Mouse (Mus musculus): Measurements from ENCODE around the gene Gm42417. TPM values are rescaled to one million over a fixed set of nuclear protein-coding genes. Genes with fewer than 3 reads are reported as not detected.

Gene Gm42417
- total RNA-seq, 4 experiments from 2014 or later, result 926 to 1,454 (median 1,403) TPM

DNA sequence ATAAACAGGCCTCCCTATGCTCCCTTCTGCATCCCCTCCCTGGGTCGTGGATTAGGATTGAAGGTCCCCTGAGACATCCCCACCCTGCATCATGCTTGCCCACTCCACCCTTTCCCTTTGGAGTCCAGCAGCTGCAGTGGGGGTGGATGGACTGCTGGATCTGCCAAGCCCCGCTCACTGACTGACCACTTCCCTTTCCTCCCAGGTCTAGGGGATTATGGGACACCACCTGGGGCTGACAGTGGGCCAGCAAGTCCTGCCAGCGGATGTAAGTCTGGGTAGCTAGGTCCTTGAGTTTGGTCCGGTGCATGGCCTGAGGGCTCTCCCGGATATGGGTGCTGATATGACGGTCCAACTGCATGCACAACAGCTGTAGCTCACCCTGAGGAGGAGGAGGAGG lies 24.9 kb upstream of the Gm42417 start:
- peak; percentile 57 to 66 for DNase-seq (ENCODE audit: low spot score in 2 of 2)

DNA sequence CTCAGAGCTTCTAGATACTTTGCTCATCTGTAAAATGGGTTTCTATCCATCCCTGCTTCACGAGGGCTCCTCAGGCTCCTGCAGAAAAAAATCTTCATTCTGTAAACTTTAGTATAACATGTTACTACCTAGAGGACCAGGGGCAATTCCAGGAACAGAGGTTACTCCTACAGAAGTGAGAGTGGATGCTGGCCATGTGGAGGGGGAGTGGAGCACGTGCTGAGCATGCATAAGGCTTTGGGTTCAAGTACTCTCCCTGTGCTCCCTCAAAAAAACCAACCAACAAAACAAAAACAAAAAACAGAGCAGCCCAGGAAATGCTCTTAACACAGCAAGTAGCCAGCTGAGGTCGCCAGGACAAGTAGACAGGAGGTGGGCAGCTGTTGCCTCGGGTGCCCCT lies 24.4 kb upstream of the Gm42417 start:
- no peak for DNase-seq (ENCODE audit: low spot score in 2 of 2)

DNA sequence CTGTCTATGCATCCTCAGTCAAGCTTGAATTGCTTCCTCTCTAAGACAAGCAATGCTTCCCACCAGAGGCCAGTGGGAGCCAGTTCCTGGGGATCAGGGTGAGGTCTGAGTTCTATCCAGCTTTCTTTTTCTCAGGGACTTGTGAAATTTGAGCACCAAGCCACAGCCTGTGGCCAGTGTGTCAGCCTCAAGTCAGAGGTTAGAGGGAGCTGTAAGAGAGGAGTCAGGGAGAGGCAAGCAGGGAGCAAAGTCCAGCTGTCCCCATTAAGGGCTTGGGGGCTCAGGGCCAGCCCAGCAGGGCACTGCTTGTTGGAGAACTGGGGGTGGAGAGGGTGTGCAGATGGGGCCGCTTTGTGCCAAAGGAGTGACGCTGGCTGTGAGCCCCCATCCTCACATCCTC lies 24.0 kb upstream of the Gm42417 start:
- DNase-seq (ENCODE audit: low spot score in 2 of 2), result no peak

DNA sequence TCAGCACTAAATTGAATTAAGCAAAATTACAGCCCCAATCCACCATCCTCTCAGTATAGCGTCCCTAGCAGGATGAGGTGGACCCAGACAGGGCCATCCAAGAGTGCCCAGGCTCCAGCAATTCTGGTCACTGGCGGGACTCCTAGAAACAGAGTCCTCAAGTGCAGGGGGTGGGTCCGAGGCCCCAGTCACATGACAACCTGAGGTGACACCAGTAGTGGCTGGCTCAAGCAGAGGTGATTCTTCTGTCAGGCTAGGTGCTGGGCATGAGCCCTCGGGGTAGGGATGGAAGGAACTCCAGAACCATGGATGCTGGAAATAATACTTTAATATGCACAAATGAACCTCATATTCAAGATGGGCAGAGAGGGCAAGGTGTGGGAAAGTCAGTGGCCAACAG lies 23.2 kb upstream of the Gm42417 start:
- no peak for DNase-seq (ENCODE audit: low spot score in 2 of 2)

DNA sequence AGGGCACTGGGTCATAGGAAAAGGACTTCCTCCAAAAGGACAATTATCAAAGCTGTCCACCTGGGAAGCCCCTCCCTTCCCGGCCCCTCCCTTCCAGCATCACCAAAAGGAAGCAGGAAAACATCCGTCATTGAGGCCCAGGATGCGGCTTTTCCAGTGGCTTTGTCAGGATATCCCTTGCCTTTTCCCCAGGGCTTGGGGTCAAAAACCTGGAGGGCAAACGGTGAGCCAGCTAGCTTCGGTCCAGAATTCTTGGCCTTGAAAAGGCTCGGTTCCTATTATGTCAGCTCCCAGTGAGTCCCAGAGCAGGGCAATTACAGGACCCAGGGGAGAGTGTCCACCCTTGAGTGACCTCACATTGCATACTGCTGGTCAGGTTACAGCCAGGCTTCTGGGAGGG lies 21.7 kb upstream of the Gm42417 start:
- no peak for DNase-seq (ENCODE audit: low spot score in 2 of 2)

DNA sequence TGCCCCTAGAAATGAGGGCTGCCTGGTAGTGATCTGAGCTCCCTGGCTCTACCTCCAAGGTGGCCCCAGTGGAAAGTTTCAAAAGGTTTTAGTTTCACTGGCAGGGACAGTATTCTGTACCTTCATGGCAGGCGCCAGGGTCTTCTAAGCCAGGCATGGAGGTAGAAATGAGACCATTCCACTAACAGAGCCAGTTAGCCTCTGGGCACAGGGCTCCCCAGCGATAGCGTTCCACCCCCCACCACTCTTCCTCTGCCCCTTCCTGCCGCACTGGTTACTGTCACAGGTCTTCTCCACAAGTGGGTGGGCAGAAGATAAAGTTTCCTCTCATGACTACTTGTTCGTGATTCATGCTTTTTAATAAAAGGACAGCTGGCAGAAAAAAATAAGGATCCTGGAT lies 20.7 kb upstream of the Gm42417 start:
- no peak for DNase-seq (ENCODE audit: low spot score in 2 of 2)

DNA sequence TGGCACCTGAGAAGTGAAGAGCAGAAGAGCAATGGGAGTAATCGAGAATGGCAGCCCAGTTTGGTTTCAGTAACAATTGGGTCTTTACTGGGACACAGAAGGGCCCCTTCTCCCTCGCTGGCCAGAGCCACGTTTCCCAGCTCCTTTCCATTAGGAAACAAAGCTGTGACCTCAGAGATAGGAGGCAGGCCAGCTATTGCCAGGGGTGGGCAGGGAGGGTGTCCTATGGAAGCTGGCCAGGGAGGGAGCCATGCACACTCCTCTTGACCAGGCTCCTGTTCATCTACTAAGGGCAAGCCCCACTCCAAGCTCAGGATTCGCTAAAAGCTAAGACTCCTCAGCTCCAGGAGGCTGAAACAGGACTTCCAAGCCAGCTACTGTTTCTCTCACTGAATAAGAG lies 20.0 kb upstream of the Gm42417 start:
- DNase-seq (ENCODE audit: low spot score in 2 of 2), result no peak

DNA sequence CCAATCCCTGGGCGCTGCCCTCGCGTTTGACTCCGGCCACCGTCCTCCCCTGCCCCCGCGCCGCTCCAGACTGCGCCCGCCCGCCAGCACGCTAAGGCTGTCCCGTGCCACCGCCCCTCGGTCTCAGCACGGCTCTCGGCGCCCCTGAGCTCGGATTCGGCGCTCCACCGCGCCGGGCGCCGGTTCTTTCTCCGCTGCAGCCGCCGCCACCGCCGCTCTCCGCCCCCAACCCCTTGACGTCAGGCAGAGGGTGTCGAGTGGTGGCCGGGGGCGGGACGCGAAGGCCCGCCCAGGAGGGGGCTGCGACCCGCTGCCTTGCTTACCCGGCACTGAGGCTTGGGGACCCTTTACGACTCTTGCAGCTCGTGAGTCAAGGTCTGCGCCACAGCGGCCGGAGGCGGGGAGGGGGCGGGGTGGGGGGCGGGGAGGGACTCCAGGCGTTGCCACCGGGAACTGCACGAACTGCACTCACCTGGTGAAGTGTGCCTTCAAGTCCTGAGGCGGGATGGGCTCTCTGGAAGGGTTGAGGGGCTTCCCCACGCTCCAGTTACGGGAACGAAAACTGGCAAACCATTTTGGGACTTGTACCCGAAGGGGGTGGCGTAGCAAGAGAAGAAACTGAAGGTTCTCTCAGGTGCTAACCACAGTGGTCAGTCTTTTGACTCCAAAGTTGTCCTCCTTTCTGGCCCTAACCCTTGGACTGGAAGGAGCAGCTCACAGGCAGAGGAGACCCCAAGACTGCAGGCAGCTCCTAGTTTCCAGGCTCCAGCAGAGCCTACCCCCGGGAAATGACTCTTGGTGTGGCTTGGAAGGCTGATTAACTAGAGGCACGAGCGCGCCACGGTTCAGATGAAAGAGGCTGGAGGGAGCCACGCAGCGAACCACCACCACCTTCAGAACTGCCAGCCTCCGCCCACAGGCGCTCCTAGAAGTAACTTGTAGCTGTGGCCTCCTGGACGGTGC lies 19.1 kb upstream of the Gm42417 start, which contains the start of gene Sema4c:
Gene Sema4c, minus strand, starts transcription at position 319 of the 963 bp plus-strand sequence.
- DNase-seq (ENCODE audit: low spot score in 2 of 2), result no peak

DNA sequence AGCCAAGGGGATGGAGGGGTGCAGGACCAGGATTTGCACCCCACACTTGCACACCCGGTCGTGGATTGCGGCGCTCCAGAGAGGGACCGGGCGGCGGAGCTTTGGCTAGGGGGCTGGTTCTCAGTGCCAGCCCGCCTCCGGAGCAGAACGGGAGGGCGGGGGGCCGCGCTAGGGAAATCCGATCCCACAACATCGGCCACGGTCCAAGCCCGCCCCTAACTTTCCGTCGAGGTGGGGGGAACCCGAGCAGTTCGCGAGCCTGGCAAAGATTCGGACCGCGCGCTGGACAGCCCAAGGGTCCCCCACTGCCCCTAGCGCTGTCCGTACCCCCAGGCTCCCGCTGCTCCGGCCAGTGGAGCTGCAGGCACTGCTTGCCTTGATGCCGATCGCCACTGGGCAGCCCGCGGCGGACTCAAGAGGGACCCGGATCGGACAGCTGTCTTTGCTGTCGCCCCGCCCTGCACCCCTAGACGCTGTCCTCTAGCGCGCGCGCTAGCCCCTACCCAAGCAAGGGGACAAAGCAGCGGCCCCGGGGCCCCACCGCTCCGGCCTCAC lies 18.3 kb upstream of the Gm42417 start:
- DNase-seq (ENCODE audit: low spot score in 2 of 2), result peak; percentile 74 to 83

DNA sequence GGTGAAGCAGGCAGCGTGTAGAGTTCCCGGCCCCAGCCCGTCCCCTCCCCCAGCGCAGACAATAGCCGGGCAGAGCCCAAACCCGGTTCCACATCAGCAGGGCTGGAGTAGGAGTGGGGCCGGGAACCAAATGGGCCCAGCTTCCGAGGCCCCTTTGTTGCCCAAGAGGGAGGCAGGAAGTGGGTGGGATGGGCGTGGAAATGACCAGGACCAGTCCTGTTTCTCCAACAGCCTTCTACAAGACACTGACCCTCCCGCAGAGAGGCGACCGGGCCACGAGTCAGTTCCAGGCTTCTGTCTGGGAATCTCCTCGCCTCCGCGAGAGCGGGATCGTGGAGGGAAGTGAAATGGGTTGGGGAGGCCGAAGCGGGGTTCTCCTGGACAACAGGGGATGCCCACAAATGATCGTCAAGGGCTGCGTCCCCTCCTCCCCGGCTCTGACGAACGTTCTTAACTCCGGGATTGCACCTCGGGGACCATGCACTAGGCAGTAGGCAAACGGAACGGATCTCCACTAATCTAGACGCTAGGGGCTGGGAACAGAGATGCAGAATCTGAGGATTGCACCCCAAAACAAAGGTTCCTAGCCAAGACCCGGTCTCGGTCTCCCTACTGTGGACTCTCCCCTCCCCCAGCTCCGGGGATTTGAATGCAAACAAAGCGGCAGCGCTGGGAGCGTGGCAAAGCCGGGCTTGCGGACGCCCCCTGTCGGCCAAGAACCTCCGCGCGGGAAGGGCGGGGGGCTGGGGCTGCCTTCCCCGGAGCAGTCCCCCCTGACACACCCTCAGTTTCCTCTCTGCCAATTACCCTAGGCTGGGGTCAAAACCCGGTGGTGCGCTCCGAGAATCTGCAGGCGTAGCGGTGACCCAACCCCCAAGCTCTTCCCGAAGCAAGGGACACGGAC lies 17.6 kb upstream of the Gm42417 start:
- peak; percentile 83 to 84 for DNase-seq (ENCODE audit: low spot score in 2 of 2)

DNA sequence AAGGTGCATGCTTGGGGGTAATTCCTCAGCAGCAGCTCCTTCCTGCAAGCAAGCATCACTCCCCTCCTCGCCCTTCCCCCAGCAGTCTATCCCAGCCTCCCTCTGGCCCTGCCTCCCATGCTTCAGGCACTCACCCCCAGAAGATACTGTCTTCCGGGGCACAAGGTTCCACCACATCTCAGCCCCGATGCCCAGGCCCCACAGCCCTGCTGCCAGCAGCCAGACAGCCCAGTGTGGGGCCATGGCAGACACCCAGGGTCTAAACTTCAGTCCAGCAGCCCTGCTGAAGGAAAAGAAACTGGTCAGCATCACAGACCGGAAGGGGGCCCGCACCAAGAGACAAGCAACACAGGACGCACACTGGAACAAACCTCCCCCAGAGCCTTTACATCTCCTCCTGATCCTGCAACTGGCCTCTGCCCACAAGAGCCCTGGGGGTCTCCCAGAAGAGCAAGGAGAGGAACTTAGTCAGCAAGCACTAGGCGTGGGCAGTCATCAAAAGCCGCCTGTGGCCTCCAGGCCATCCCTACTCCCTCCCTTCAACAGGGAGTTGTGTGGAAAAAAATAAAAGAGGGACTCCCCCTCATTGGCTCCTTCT lies 16.7 kb upstream of the Gm42417 start:
- no peak for DNase-seq (ENCODE audit: low spot score in 2 of 2)

DNA sequence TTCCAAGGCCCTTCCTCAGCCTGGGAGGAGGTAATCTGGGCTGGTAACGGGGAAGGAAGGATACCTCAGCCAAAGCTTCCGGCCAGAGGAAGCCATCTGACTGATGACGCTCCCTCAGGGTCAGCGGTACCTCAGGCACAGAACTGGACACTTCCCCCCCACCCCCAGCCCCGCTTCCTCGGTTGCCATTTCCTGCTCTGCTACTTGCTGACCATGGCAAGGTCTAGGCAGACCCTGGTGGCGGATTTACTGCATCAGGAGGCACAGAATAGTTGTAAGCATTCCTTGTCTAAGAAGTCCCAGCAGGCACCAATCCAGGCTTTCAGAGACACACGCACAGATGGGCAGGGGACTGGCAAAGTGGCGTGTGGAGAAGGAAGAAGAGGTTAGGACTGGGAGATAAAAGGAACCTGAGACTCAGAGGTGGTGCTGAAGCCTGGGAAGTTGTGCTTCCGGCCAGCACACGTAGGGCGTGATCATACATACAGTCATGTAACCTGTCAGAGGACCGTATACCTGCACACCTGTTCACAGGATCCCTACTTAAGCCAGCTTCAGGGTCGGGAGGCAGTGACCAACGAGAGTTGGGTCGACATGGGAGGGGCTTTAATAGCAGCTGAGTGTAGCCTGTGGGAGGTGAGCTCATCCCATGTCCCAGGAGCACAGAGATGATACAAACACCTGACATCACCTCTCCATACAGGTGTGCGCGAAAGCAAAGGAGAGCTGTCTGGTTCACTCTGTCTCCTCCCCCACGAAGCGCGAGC lies 15.6 kb upstream of the Gm42417 start:
- no peak for DNase-seq (ENCODE audit: low spot score in 2 of 2)

DNA sequence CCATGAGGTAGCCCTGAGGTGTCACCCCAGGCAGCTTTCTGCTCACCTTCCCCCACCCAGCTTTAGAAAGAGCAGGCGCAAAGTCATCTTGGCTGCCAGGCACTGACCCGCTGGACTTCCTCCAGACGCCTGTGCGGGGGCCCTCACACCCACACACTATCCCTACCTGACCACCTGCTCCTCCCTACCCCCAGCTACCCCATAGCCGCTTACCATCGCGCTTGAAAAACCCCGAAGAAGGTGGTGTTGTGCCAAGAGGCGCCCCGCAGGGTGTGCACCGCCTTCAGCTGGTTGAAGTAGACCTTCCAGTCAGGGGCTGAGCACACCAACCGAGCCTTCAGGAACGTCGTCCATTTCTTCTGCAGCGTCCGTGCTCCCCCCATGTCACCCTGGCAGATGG lies 13.3 kb upstream of the Gm42417 start:
- DNase-seq (ENCODE audit: low spot score in 2 of 2), result no peak

DNA sequence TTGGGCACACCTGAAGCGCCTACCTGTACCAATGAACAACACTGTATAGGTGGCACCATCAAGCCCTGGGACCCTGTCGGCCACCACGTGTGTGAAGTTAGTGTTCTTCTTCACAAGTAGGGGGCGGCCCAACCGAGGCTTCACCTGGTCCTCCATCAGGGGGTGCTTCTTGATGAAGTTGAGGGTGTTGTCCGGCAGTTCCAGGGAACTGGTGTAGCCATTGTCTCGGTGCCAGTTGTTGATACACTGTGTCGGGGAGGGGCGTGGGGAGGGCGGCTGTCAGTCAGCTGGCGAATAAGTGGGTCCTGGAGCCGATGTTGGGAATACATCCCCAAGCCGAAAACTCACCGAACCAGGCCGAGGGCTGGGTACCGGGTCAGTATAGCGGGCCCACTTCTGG lies 12.7 kb upstream of the Gm42417 start:
- no peak for DNase-seq (ENCODE audit: low spot score in 2 of 2)

DNA sequence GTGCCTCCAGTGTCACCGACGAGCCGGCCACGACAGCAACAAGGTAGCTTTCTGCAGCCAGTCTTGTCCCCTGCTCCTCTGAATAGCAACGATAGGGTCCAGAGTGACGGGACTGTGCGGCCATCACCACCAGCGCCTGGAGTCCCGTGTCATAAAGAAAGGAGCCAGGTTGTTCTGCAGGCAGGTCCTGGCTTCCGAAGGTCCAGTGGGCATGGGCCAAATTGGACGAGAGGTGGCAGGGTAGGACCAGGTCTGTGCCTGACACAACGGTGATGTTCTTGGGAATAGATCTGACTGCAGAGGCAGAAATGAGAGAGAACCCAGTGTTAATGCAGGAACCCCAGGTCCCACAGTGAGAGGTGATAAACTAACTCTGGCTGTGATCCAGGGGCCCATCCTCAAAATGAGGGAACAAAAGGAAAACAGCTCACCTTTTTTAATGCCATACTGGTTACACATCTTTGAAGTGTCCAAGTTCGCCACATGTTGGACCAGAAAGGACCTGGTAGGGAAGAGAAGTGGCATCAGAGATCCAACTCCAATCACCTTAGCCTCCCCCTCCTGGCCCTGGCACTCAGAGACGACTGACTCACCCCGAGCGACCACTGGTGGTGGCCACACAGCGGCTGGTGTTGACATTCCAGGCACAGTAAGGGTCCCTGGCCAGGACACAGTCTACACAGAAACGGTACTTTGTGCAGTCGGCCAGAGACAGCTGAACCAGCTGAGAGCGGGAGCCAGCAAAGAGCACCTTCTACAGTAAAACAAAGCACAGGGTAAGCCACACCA lies 11.0 kb upstream of the Gm42417 start:
- no peak for DNase-seq (ENCODE audit: low spot score in 2 of 2)

DNA sequence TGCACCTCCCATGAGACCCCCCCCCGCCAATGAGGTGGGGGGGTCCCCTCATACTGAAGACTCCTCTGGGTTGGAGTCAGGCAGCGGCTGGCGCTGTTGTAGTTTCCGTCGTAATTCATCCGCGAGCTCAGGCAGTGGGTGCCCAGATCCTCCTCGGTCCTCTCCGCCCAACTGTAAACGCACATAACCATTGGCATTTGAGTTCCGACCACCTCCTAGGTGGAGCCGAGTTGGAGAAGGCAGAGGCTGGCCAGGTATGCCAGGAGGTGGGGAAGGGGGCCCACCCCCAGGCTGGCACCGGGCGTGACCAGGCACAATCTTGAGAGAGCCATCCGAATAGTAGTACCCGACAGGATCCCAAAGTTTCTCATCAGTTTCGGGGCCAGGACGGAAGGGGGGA lies 10.3 kb upstream of the Gm42417 start:
- DNase-seq (ENCODE audit: low spot score in 2 of 2), result no peak

DNA sequence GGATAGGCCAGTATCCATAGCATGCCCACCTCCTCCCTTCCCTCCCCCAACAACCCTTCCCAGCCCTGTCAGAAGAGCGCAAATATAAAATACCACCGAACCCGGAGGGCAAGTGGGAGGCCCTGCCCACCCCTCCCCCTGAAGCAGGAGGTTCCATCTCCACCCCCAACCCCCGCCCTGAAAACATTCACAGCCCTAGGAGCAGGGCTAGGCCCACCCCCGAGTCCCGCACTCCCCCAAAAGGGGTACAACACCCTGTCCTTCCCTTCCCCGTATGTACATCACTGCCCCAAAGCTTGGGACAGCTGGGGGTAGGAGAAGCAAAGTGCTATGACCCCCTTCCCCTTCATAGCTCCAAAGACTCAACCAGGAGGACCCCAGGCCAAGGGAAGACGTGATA lies 9.5 kb upstream of the Gm42417 start:
- no peak for DNase-seq (ENCODE audit: low spot score in 2 of 2)

DNA sequence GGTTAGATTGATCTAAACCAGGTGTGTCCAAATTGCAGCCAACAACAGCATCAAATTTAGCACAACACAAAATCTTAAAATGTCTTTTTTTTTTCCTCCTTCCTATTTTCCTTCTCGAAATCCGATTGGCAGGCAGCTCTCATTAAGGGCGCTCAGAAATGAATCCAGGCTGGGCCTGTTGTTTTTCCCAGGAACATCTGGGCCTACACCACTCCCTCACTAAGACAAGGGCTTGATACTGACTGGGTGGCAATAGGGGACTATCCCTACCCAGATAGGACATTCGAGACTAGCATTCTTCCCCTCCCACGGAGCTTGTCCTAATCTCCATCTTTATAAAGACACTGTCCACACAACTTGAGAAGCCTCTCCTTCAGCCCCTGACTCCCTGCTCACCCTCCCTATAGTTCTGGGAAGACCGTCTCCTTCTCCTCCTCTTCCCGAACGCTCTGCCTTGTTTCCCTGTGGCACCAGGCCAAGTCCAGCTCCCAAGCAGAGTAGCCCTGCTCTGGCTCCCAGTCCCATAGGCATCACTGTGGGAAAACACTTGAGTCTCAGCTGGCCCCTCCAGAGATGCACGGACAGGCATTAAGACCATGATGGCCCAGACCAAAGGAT lies 8.9 kb upstream of the Gm42417 start:
- no peak for DNase-seq (ENCODE audit: low spot score in 2 of 2)

DNA sequence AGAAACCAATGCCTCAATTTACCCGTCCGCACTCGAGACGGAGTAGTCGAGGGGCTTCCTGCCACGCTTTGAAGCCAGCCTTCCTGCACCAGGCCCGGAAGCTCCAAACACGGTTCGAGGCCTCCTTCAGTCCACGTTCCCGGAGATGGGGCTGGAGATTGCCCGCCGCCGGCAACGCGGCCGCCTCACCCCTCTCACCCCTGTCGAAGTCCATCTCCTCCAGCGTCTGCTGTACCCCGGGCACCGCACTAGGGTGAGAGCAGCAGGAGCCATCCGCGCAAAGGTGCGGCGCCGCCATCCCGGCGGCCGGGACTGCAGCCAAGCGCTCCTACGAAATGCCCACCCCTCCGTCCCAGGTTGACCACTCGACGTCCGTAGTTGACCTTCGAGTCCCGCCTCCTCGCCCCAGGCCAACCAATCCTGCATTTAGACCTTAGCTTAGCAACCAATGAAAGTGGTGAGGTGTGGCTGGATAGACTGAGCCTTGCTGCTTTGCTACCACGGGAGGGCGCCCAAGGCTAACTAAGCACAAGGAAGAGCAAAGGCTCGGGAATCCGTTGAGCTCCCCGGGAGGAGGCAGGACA lies 7.8 kb upstream of the Gm42417 start, which contains the start of gene Ankrd39:
Gene Ankrd39, minus strand, starts transcription at position 558 of the 584 bp plus-strand sequence.
- peak; percentile 98 for DNase-seq (ENCODE audit: low spot score in 2 of 2)
